Mouse (Mus musculus): ENCODE data around the gene Mepce. TPM values are rescaled to one million over a fixed set of nuclear protein-coding genes. Genes with fewer than 3 reads are reported as not detected.

Gene Mepce
- polyA plus RNA-seq, 1 experiment, result 35.4 TPM

DNA sequence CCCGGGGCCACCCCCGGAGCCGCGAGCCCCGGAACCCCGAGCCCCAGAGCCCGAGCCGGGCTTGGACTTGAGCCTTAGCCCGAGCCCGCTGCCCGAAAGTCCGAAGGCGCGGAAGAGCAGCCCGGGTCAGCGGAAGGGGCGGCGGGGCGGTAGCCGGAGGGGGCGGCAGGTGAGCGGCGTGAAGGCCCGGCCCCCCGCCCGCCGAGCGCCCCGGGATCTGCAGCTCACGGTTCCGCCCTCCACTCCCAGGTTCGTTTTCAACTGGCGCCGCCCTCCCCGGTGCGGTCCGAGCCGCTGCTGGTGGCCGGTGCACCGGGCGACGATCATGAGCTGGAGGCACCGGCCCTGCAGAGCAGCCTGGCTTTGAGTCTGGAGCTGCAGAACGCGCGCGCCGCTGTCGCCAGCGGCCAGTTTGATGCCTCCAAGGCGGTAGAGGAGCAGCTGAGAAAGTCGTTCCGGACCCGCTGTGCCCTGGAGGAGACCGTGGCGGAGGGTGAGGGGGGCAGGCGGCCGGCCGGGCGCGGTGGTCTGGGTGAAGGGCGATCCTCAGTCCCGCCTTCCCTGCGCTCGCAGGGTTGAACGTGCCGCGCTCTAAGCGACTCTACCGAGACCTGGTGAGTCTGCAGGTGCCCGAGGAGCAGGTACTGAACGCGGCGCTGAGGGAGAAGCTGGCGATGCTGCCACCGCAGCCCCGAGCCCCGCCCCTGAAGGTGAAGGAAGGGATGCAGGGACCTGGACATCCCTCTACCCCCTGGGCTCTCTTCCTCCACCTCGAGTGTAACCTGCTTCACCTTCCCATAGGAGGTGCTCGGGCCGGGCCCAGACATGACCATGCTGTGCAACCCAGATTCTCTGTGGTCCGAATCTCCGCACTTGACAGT is 8.2 kb downstream of the Mepce start:
- Histone ChIP-seq H3K27ac (ENCODE audit: insufficient read depth, low read depth, low read length) (peak overlapping the region; percentile 43), H3K4me1 (ENCODE audit: control insufficient read depth, insufficient read depth, low read length) (peaks cover 26% of the 10 kb centered on the region), H3K4me3 (ENCODE audit: insufficient read depth, low read length) (peak overlapping the region; percentile 91)
- TF ChIP-seq POLR2A (IDR thresholded peaks at IDR 0.05; ENCODE audit: borderline replicate concordance, low read depth, low read length) (no peak), CTCF (IDR thresholded peaks at IDR 0.05; ENCODE audit: low read depth, low read length) (no peak)

DNA sequence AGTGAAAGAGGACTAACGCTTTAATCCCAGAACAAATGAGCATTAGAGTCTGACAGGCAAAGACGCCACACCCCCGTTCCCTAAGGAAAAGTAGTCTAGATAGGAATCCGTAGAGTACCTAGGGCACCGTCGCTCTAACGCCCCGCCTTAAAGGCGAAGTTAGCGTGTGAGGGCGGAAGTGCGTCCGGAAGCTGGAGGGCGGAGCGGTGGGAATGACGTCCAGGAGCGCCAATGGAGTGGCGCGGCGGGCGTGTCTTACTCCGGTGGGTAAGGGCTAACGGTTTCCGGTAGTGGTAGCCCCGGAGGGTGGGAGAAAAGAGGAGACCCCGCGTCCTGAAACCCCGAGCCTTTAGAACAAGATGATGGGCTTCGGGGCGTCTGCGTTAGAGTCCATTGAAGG is 8.8 kb downstream of the Mepce start, which contains the start of gene Ppp1r35:
Gene Ppp1r35, plus strand, starts transcription at position 215 of the 400 bp plus-strand sequence.
- TF ChIP-seq POLR2A (IDR thresholded peaks at IDR 0.05; ENCODE audit: borderline replicate concordance, low read depth, low read length) (no peak), CTCF (IDR thresholded peaks at IDR 0.05; ENCODE audit: low read depth, low read length) (no peak)
- Histone ChIP-seq H3K27ac (ENCODE audit: insufficient read depth, low read depth, low read length) (peak within 1 kb of the TSS; percentile 43), H3K4me1 (ENCODE audit: control insufficient read depth, insufficient read depth, low read length) (peaks cover 20% of the 10 kb centered on the region), H3K4me3 (ENCODE audit: insufficient read depth, low read length) (peak within 1 kb of the TSS; percentile 91)

DNA sequence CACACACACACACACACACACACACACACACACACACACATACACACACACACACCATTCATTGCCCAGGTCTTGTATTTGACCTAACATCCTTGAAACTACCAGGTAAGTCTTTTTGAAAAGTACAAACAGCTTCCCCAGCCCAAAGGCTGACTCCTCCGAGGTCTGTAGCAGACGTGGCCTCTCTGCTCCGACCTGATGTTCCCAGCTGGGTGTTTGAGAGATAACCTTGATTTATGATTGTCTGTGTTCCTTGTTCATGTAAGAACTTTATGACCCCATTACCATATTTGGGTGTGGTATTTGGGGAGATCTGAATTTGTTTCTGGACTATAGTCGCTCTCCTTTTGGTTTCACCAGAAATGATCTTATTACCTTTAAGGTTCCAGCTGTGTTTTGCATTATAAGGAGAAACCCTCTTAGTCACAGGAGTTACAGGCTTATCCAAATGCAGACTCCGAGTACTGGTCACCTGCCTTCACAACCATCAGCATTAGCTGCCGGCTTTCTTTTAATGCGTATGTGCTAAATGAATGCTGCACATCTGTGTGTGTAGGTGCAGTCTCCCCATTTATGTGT is 10.1 kb downstream of the Mepce start:
- TF ChIP-seq CTCF (IDR thresholded peaks at IDR 0.05; ENCODE audit: low read depth, low read length), result no peak
- TF ChIP-seq POLR2A (IDR thresholded peaks at IDR 0.05; ENCODE audit: borderline replicate concordance, low read depth, low read length), result no peak
- Histone ChIP-seq H3K27ac (ENCODE audit: insufficient read depth, low read depth, low read length) (no peak overlapping the region), H3K4me1 (ENCODE audit: control insufficient read depth, insufficient read depth, low read length) (peaks cover 20% of the 10 kb centered on the region), H3K4me3 (ENCODE audit: insufficient read depth, low read length) (no peak overlapping the region)

DNA sequence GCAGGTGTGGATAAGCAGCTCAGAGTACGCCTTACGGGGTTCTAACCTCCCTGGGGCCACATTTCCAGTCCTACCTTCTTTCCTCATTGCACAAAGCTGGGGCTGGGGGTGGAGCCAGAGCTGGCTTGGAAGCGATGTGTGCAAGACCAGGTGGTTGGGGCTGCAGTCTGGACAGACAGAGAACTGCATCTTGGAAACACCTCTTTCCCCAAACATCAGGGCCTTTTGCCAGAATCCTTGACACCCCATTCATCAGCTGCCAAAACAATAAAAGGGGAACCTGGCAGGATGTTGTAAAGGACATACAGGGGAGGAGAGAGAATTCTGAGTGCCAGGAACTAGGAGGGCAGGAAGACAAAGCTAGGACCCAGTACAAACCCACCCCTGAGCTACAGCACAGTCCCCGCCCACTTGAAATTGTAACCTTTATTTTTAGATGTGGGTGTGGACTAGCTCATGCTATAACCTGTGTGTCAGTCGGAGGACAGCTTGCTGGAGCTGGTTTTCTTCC is 11.0 kb downstream of the Mepce start:
- TF ChIP-seq POLR2A (IDR thresholded peaks at IDR 0.05; ENCODE audit: borderline replicate concordance, low read depth, low read length) (no peak), CTCF (IDR thresholded peaks at IDR 0.05; ENCODE audit: low read depth, low read length) (no peak)
- Histone ChIP-seq H3K4me3 (ENCODE audit: insufficient read depth, low read length) (no peak overlapping the region), H3K27ac (ENCODE audit: insufficient read depth, low read depth, low read length) (no peak overlapping the region), H3K4me1 (ENCODE audit: control insufficient read depth, insufficient read depth, low read length) (peaks cover 20% of the 10 kb centered on the region)

DNA sequence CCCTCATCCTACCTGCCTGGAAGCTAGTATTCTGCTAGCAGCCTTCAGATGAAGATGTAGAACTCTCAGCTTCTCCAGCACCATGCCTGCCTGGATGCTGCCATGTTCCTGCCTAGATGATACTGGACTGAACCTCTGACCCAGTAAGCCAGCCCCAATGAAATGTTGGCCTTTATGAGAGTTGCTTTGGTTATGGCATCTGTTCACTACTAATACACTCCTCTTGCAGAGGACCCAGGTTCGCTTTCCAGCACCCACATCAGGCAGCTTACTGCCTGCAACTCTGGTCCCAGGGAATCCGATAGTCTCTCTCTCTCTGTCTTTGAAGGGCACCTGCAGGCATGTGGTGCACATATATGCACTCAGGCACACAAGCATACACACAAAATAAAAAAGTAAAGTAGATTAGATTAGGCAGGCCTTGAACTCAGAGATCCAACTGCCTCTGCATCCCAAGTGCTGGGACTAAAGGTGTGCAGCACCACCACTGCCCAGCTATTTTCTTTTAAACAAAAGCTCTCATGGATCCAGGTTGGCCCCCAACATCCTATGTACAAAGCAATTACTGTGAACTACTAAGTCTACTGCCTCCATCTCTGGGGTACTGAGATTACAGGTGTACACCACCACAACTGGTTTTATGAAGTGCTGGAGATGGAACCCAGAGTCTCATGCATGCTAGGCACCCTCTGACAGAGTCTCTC is 11.7 kb downstream of the Mepce start:
- Histone ChIP-seq H3K4me1 (ENCODE audit: control insufficient read depth, insufficient read depth, low read length) (peaks cover 20% of the 10 kb centered on the region), H3K4me3 (ENCODE audit: insufficient read depth, low read length) (no peak overlapping the region), H3K27ac (ENCODE audit: insufficient read depth, low read depth, low read length) (no peak overlapping the region)
- TF ChIP-seq POLR2A (IDR thresholded peaks at IDR 0.05; ENCODE audit: borderline replicate concordance, low read depth, low read length), result no peak
- TF ChIP-seq CTCF (IDR thresholded peaks at IDR 0.05; ENCODE audit: low read depth, low read length), result no peak

DNA sequence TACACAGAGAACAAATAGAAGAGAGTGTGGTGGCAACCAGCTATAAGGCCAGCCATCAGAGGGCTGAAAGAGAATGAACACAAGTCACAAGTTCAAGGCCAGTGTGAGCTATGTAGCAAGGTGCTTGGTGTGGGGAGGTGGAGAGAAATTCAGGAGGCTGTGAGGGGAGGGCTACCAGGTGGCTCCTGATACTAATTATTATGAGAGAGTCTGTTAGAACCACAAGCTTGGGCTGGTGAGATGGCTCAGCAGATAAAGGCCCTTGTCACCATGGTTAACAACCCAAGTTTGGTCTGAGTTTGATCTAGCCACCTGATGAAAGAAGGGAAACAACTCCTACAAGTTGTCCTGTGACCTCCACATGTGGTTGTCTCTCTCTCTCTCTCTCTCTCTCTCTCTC is 14.7 kb downstream of the Mepce start:
- Histone ChIP-seq H3K4me3 (ENCODE audit: insufficient read depth, low read length) (no peak overlapping the region), H3K27ac (ENCODE audit: insufficient read depth, low read depth, low read length) (no peak overlapping the region)
- TF ChIP-seq CTCF (IDR thresholded peaks at IDR 0.05; ENCODE audit: low read depth, low read length) (no peak), POLR2A (IDR thresholded peaks at IDR 0.05; ENCODE audit: borderline replicate concordance, low read depth, low read length) (no peak)

DNA sequence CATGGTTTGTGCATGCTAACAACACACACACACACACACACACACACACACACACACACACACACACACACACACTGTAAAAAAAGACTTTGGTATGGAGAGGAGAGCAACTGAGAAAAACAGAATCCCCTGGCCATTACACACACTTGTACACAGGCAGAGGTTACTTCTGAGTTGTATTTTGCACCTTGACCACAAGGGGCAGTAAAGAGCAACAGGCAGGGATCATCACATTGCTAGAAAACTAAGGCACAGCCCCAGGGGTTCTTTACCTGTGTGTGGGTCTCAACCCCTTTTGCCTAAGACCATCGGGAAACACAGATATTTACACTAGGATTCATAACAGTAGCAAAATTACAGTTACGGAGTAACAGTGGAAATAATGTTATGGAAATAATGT is 16.7 kb downstream of the Mepce start:
- Histone ChIP-seq H3K4me1 (ENCODE audit: control insufficient read depth, insufficient read depth, low read length) (peaks cover 2% of the 10 kb centered on the region; the same call in 1 of the 2 replicates), H3K4me3 (ENCODE audit: insufficient read depth, low read length) (no peak overlapping the region), H3K27ac (ENCODE audit: insufficient read depth, low read depth, low read length) (no peak overlapping the region)
- TF ChIP-seq CTCF (IDR thresholded peaks at IDR 0.05; ENCODE audit: low read depth, low read length) (no peak), POLR2A (IDR thresholded peaks at IDR 0.05; ENCODE audit: borderline replicate concordance, low read depth, low read length) (no peak)

More for the DNA sequence above, 14.7 kb downstream of the Mepce start:
- H3K4me1 ChIP-seq (ENCODE audit: control insufficient read depth, insufficient read depth, low read length), result peaks cover 16% of the 10 kb centered on the region

DNA sequence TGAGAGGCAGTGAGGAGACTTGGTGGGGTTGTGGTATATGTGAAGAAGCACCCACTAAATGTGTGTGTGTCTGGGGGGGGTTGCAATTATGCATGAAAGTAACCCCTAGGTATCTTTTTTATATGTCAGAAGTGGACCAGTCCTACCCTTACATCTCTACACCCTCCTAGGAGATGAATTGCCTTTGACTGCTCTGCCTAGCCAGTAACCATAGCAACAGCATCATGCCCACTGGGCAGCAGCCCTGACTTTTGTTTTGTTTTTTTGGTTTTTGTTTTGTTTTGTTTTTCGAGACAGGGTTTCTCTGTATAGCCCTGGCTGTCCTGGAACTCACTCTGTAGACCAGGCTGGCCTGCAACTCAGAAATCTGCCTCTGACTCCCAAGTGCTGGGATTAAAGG is 19.0 kb downstream of the Mepce start:
- peaks cover 2% of the 10 kb centered on the region; the same call in 1 of the 2 replicates for H3K4me1 ChIP-seq (ENCODE audit: control insufficient read depth, insufficient read depth, low read length)
- TF ChIP-seq POLR2A (IDR thresholded peaks at IDR 0.05; ENCODE audit: borderline replicate concordance, low read depth, low read length), result no peak
- TF ChIP-seq CTCF (IDR thresholded peaks at IDR 0.05; ENCODE audit: low read depth, low read length), result no peak
- H3K27ac ChIP-seq (ENCODE audit: insufficient read depth, low read depth, low read length), result no peak overlapping the region
- no peak overlapping the region for H3K4me3 ChIP-seq (ENCODE audit: insufficient read depth, low read length)

DNA sequence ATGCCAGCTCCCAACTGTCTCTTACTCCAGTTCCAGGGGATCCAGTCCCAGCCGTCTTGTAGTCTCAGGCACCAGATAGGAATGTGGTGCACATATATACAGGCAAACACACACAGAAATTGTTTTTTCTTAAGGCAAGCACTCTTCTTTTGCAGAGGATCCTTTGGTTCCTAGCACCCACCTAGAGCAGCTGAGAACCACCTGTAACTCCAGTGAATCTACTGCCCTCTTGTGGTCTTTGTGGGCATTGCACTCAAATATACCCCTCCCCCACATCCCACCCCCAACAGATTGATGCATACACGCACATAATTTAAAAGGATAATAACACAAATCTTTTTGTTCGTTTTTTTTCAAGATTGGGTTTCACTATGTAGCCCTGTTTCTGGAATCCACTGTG is 21.2 kb downstream of the Mepce start:
- TF ChIP-seq POLR2A (IDR thresholded peaks at IDR 0.05; ENCODE audit: borderline replicate concordance, low read depth, low read length) (no peak), CTCF (IDR thresholded peaks at IDR 0.05; ENCODE audit: low read depth, low read length) (0 out of 2 replicates have a peak, but pooled peaks have one; percentile 12)
- Histone ChIP-seq H3K4me1 (ENCODE audit: control insufficient read depth, insufficient read depth, low read length) (peaks cover 2% of the 10 kb centered on the region; the same call in 1 of the 2 replicates), H3K27ac (ENCODE audit: insufficient read depth, low read depth, low read length) (no peak overlapping the region), H3K4me3 (ENCODE audit: insufficient read depth, low read length) (no peak overlapping the region)
